Mouse (Mus musculus) gastrocnemius, postnatal 10 days (tissue): Measurements from ENCODE around the gene Sfxn2. TPM values are rescaled to one million over a fixed set of nuclear protein-coding genes. Genes with fewer than 3 reads are reported as not detected.
A peak's percentile ranks its signal among the peaks of the same experiment; 100 is the strongest.

Experiments used
- DNase-seq: peaks from one replicate; pipeline ENCODE4 v3.0.0; 2021; ENCODE audit warnings: mixed read lengths
- total RNA-seq, 2 experiments: library from RNA; stranded (reverse); gene quantifications; 2 replicates each; pipeline ENCODE4 v1.2.3; 2021

Gene Sfxn2
- total RNA-seq, 2 experiments from 2014 or later, result 5.5 to 7.3 TPM

DNA sequence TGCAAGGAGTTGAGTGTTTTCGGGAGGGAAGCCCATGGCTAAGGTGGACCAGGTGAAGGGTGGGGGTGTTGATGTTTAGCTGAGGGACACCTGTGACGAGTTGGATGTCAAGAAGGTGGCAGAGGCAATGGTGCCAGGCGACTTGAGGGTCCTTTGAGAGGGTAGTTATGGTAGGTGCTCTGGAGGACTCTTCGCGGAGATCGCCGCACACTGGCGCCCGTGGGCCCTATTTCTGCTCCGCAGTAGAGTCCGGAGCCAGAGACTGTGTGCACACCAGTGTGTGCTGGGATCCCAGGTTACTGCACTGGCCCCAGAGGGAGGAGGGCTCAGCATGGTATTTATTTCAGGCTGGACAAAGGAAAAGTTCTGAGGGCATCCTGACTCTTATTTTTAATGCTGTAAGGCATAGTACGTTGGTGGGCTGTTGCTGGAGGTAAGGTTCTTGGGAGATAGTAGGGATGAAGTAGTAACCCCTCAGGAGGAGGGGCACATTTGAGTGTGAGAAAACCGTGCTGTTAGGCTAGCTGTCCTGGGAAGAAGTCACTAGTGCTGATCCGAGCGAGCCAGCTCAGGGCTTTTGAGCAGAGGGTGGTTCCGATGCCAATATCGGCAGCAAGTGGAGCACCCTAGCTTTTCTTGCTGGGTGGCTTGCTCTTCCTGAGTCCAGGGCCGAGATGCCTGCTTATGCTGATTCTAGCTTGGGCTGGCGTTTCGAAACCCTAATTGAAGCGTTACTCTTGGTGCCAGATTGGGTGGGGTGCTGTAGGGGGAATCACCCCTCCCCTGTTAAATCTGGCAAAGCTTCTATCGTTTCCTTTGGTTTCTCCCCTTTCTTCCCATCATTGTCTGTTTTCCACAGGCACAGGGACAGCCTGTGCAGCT lies 26.5 kb downstream of the Sfxn2 start:
- peak; percentile 20 for DNase-seq

GRCm38 (mm10) chr19:46600371-46600770 lies 27.2 kb downstream of the Sfxn2 start:
- DNase-seq, result no peak

- DNase-seq, result no peak
These were observed 28.3 kb downstream of the Sfxn2 start for GRCm38 (mm10) chr19:46601491-46601890.

GRCm38 (mm10) chr19:46602406-46602805 lies 29.2 kb downstream of the Sfxn2 start:
- DNase-seq, result no peak

GRCm38 (mm10) chr19:46606718-46607117 lies 33.6 kb downstream of the Sfxn2 start:
- no peak for DNase-seq

- no peak for DNase-seq
These were observed 34.3 kb downstream of the Sfxn2 start for GRCm38 (mm10) chr19:46607424-46607823.

- no peak for DNase-seq
These were observed 35.0 kb downstream of the Sfxn2 start for GRCm38 (mm10) chr19:46608158-46608557.

DNA sequence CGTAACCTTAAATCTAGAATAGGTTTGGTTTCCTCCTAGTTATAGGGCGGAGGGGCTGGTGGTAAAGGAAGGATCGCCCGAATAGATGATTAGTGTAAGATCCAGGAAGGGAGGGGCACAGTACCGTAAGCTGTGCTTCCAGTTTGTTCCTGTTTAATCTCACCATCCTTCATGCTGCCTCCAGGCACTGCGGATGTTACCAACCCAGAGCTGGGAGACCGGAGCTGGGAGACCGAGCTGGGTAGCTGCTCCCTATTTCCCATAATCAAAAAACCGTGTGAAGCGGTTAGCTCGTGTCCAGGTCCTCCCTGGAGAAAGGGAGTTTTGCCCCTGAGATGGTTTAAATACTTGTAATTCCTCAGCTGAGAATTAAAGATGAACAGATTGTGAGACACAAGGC lies 43.2 kb downstream of the Sfxn2 start:
- DNase-seq, result no peak

GRCm38 (mm10) chr19:46617361-46617760 lies 44.2 kb downstream of the Sfxn2 start:
- no peak for DNase-seq

GRCm38 (mm10) chr19:46618322-46618721 lies 45.2 kb downstream of the Sfxn2 start:
- DNase-seq, result no peak

GRCm38 (mm10) chr19:46619001-46619400 lies 45.8 kb downstream of the Sfxn2 start:
- DNase-seq, result no peak

DNA sequence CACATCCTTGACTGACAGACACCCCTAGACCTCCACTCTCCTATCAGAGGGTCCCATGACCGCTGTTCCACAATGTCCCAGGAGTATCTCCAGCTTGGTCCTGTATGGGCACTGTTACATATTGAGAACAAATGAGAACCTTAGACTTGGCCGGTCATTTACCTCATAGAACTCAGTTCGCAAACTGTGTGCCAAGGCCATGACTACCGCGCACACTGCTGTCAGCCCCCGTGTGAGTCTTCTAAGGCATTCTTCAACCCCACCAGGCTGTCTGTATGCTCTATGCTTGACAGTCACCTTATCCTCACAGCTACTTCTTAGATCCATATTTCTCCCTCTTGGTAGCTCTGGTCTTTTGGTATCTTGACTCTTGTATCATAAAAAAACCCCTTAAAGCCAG lies 46.4 kb downstream of the Sfxn2 start:
- DNase-seq, result no peak

- DNase-seq, result no peak
These were observed 47.0 kb downstream of the Sfxn2 start for GRCm38 (mm10) chr19:46620016-46620808.

DNA sequence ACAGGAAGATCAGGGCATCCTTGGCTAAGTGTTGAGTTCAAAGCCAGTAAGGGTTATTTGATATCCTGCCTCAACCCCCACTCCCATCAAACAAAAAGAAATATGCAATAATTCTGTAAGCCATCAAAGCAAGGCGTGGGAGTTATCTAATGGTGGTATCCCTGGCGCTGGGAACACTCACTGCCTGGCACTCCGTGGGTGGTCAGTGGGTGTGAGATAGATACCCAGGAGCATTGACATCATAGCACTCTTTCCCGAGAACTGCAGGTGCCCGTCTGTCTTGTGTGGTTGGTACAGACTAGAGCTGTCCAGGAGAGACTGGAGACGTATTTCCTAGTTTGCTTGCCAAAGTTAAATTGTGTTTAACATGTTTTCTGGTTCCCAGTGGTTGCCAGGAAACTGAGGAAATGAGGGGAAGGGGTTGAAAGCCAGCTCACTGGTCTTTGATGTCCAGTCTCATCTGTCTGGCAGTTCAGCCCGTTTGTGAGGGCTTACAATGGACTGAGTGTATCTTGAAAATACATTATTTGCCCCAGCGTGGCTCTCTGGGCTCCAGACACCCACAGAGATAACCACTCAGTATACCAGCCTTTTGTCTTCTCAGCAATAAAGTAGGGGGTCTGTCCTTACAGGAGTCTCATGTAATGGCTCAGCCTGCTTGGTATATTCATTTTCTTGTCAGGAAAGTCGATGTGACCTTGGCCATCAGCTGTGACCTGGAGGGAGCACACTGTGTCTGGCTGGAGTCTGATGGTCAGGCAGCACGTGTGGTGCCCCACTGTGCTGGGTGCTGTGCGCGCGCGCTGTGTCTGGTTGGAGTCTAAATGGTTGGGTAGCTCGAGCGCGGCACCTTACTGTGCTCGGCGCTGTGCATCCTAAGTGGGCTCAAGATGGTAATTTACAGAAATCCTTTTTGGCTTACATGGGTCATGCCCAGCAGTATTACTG lies 48.3 kb downstream of the Sfxn2 start:
- no peak for DNase-seq

- DNase-seq, result no peak
These were observed 49.6 kb downstream of the Sfxn2 start for GRCm38 (mm10) chr19:46622659-46623193.

GRCm38 (mm10) chr19:46623194-46623667 lies 50.1 kb downstream of the Sfxn2 start:
- DNase-seq, result peak; percentile 40

GRCm38 (mm10) chr19:46623790-46624772 lies 50.9 kb downstream of the Sfxn2 start:
- peak; percentile 41 for DNase-seq

GRCm38 (mm10) chr19:46625015-46625414 lies 51.9 kb downstream of the Sfxn2 start:
- no peak for DNase-seq

DNA sequence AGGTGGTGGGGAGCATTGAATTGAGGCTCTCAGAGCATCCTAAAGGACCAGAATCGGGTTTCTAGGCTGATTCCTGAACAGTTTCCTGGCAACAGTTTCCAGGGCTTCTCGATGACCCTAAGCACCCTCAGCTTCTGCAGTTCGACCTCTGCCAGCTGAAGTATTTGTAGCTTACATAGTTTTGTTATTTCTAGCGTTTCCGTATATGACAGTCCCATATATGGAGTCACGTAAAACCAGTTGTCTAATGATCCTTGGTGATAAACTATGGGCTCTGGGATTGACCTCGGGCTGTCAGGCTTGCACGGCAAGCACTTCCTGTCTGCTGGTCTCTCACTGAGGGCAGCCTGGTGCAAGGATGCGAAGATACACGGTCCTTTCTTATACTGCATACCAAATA lies 52.4 kb downstream of the Sfxn2 start:
- DNase-seq, result no peak

GRCm38 (mm10) chr19:46628403-46628802 lies 55.2 kb downstream of the Sfxn2 start:
- DNase-seq, result no peak
